Mouse (Mus musculus) heart, adult 2 months (tissue): ENCODE measurements around the gene Tinf2.

Source experiments
- CTCF ChIP-seq: fragments of 200-600 bp; IDR thresholded peaks from 2 replicates; pipeline ENCODE4 v1.8.1; 2022; ENCODE audit warnings: antibody characterized with exemption, mild to moderate bottlenecking, moderate library complexity
- EP300 ChIP-seq: fragments of 200-500 bp; IDR thresholded peaks from 2 replicates; pipeline ENCODE4 v1.6.1; 2011; ENCODE audit warnings: low read depth, low read length, control low read depth; ENCODE audit not compliant: insufficient read depth

DNA sequence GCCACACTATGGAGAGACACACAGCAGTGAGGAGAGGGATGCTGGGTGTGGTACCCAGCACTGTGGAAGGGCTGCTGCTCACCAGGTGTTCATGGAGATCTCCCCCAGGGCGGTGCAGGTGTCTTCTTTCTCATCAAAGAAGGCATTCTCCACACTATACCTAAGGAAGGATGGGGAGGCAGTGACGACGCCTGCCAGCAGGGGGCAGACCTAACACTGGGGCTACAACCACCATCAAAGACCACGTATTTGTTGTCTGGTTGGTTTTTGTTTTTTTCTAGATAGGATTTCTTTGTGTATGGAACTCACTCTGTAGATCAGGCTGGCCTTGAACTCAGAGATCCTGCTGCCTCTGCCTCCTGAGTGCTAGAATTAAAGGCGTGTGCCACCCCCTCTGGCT is 52.3 kb downstream of the Tinf2 start:
- TF ChIP-seq CTCF (peak; percentile 95), EP300 (no peak; the same call in 1 of the 2 replicates)
